Mouse (Mus musculus) liver, postnatal 0 days (tissue): ENCODE measurements at regions not wholly inside any gene's neighbourhood (a gene's known extent, or its start where the extent isn't known, plus 50 kb on each side); places are given as distances from the start of the nearest gene placed in this dataset.
"Not testable (repeated sequence)": the region's sequence is repeated elsewhere in the genome, so short reads cannot be mapped to it uniquely, and the experiment has no call there.

Experiments
- ATAC-seq: fragments of 200-750 bp; cut with Nextera tagmentation; 2 replicates; pipeline ENCODE4 v1.8.0; 2017; ENCODE audit warnings: mild to moderate bottlenecking, moderate library complexity
- DNase-seq: peaks from one replicate; pipeline ENCODE4 v3.0.0-alpha.2; 2016
- H3K27ac ChIP-seq: fragments of 300-500 bp; sonication (generic); 2 replicates; pipeline ENCODE4 v1.5.1; 2014; ENCODE audit warnings: antibody characterized with exemption, moderate library complexity, mild to moderate bottlenecking, low read depth
- H3K27me3 ChIP-seq: fragments of 300-500 bp; sonication (generic); 2 replicates; pipeline ENCODE4 v1.6.1; 2014; ENCODE audit warnings: low read length, control low read depth, mixed read lengths; ENCODE audit not compliant: insufficient read depth
- H3K36me3 ChIP-seq: fragments of 300-500 bp; sonication (generic); replicated peaks from 2 replicates; pipeline ENCODE4 v1.6.1; 2014; ENCODE audit warnings: mild to moderate bottlenecking, control low read depth, low read length, moderate library complexity, mixed read lengths; ENCODE audit not compliant: insufficient read depth
- H3K4me1 ChIP-seq: fragments of 300-500 bp; sonication (generic); 2 replicates; pipeline ENCODE4 v1.6.1; 2014; ENCODE audit warnings: antibody characterized with exemption, mild to moderate bottlenecking, control low read depth; ENCODE audit not compliant: insufficient read depth
- H3K4me2 ChIP-seq: fragments of 300-500 bp; sonication (generic); 2 replicates; pipeline ENCODE4 v1.6.1; 2014; ENCODE audit warnings: low read depth, mild to moderate bottlenecking, low read length, moderate library complexity, mixed read lengths
- H3K4me3 ChIP-seq: fragments of 300-500 bp; sonication (generic); 2 replicates; pipeline ENCODE4 v1.5.1; 2014; ENCODE audit warnings: low read depth, low read length
- H3K9ac ChIP-seq: fragments of 300-500 bp; sonication (generic); replicated peaks from 2 replicates; pipeline ENCODE4 v1.6.1; 2014; ENCODE audit warnings: mild to moderate bottlenecking, moderate library complexity
- H3K9me3 ChIP-seq: fragments of 300-500 bp; sonication (generic); 2 replicates; pipeline ENCODE4 v1.6.1; 2016; ENCODE audit warnings: mild to moderate bottlenecking, control low read depth, low read length, mixed read lengths
- CTCF ChIP-seq: sonication (generic); IDR thresholded peaks from 2 replicates; pipeline ENCODE4 v1.5.1; 2016; ENCODE audit warnings: antibody characterized with exemption, low read depth
- EP300 ChIP-seq: IDR thresholded peaks from 2 replicates; pipeline ENCODE4 v1.6.1; 2016; ENCODE audit warnings: antibody characterized with exemption, low read depth, mild to moderate bottlenecking
- WGBS: fragments of 180-500 bp; shearing (Covaris S2); extraction: QIAGEN DNeasy Blood & Tissue Kit; methylation state at CpG from one replicate; pipeline ENCODE4 v1.1.7; 2014; ENCODE audit not compliant: insufficient replicate concordance; 5-methylcytosine and 5-hydroxymethylcytosine counted together

DNA sequence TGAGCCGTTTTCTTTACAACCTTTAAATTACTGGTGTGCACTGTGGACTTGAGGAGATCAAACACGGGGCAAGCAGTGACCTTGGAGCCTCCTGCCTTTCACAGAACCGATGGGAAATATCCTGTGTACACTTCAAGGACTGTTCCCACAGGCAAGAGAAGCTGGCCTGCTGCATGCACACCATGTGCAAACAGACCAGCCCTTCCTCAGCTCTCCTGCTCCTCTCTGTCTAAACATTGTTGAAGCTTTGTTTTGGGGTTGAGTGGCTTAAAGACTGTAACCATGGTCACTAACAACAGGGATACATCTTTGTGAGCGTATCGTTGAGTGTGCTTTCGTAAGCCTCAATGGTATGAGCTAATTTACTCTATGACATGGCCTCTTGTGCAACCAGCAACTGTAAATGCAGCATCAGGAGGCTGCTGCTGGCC is 50.2 kb upstream of the Agps start:
- Histone ChIP-seq H3K4me3 (no peak overlapping the region), H3K9ac (no peak overlapping the region), H3K27me3 (no peaks in the 10 kb centered on the region), H3K4me1 (peaks cover 7% of the 10 kb centered on the region), H3K36me3 (no peaks in the 10 kb centered on the region), H3K27ac (0 out of 2 replicates have a peak overlapping the region, but pooled peaks have one; percentile 8), H3K4me2 (no peak overlapping the region), H3K9me3 (no peaks in the 10 kb centered on the region)
- ATAC-seq, result peak; percentile 57
- 34% methylated on average over 6 of the region's 6 CpGs for WGBS
- TF ChIP-seq EP300 (no peak), CTCF (no peak)
- no peak for DNase-seq

- peak; percentile 81 for TF ChIP-seq CTCF
- no peak for TF ChIP-seq EP300
- Histone ChIP-seq H3K4me2 (no peak overlapping the region), H3K9me3 (no peaks in the 10 kb centered on the region), H3K27me3 (no peaks in the 10 kb centered on the region), H3K36me3 (no peaks in the 10 kb centered on the region), H3K9ac (no peak overlapping the region), H3K27ac (no peak overlapping the region), H3K4me3 (no peak overlapping the region), H3K4me1 (peaks cover 14% of the 10 kb centered on the region)
- DNase-seq (no peak), ATAC-seq (peak; percentile 40)
- 3% methylated on average over 3 of the region's 3 CpGs for WGBS
These were observed 50.9 kb upstream of the Agps start for GRCm38 (mm10) chr2:75781078-75781477.

DNA sequence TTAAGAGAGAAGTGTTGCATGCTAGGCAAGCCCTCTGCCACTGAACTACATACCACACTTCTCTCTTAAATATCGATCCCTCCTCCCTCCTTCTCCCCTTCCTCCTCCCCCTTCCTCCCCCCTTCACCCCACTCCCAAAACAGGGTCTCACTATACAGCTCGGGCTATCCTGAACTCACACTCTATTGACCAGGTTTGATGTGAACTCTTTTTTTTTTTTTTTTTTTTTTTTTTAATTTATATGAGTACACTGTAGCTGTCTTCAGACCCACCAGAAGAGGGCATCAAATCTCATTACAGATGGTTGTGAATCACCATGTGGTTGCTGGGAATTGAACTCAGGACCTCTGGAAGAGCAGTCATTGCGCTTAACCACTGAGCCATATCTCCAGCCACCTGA is 53.3 kb upstream of the Agps start:
- DNase-seq, ATAC-seq, H3K27me3 ChIP-seq, H3K4me2 ChIP-seq, H3K27ac ChIP-seq, H3K36me3 ChIP-seq, H3K4me3 ChIP-seq, H3K9ac ChIP-seq, H3K9me3 ChIP-seq: not testable (repeated sequence)
- 75% methylated on average over 3 of the region's 3 CpGs for WGBS
- H3K4me1 ChIP-seq, result peaks cover 16% of the 10 kb centered on the region
- TF ChIP-seq CTCF, result 0 out of 2 replicates have a peak, but pooled peaks have one; percentile 2

DNA sequence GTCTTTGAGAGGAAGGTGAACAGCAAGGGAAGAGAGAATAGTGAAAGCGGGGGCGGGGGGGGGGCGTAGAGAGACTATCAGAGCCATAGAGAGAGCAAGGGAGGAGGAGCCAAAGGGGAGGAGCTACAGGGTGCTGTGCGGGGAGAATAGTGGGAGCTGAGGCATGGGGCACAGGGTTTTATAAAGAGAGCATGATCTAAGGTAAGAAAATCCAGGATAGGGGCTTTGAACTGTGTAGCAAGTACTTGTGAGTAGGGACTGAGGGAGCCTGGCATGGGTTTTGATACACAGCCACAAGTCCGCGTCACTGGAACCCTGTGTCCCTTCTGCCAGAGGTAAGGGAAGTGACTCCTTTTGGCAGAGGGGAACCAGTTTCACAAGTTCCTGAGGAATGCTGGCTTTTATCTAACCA is 54.9 kb upstream of the Agps start:
- Histone ChIP-seq H3K36me3 (no peaks in the 10 kb centered on the region), H3K27ac (peak overlapping the region; percentile 20; the same call in 1 of the 2 replicates), H3K4me3 (peak overlapping the region; percentile 19), H3K9ac (peak overlapping the region; percentile 28), H3K27me3 (no peaks in the 10 kb centered on the region), H3K4me2 (peak overlapping the region; percentile 60), H3K9me3 (no peaks in the 10 kb centered on the region), H3K4me1 (peaks cover 28% of the 10 kb centered on the region)
- ATAC-seq (peak; percentile 68), DNase-seq (peak; percentile 69)
- no peak for TF ChIP-seq CTCF
- TF ChIP-seq EP300, result no peak
- 5% methylated on average over 5 of the region's 6 CpGs for WGBS

GRCm38 (mm10) chr2:75776533-75776932 is 55.4 kb upstream of the Agps start:
- Histone ChIP-seq H3K27me3 (no peaks in the 10 kb centered on the region), H3K4me1 (peaks cover 29% of the 10 kb centered on the region), H3K36me3 (no peaks in the 10 kb centered on the region), H3K27ac (0 out of 2 replicates have a peak overlapping the region, but pooled peaks have one; percentile 20), H3K4me2 (peak overlapping the region; percentile 60), H3K9me3 (no peaks in the 10 kb centered on the region), H3K4me3 (peak overlapping the region; percentile 19), H3K9ac (peak overlapping the region; percentile 28)
- 8% methylated on average over 12 of the region's 12 CpGs for WGBS
- no peak for DNase-seq
- TF ChIP-seq EP300 (no peak), CTCF (no peak)
- ATAC-seq, result no peak

DNA sequence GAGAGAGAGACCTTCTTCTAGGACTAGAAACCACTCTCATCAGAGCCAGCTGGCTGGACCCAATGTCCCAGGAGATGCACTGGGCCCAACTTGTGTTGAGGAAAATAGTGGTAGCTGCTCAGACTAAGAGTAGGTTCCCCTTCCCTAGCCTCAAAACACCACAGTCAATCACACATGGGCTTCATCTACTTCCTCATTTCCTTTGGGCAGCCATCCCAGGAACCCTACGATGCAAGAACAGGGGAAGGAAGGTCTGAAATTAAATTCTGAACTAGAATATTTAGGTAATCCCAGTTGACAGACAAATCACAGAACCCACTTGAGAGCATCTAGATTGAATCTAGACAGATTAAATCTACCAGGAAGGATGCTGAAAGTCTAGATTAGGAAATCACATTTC is 56.8 kb upstream of the Agps start:
- H3K4me2 ChIP-seq, result no peak overlapping the region
- H3K4me1 ChIP-seq, result peaks cover 35% of the 10 kb centered on the region
- TF ChIP-seq EP300, result no peak
- no peak for TF ChIP-seq CTCF
- H3K9me3 ChIP-seq, result no peaks in the 10 kb centered on the region
- no peak overlapping the region for H3K27ac ChIP-seq
- DNase-seq (no peak), ATAC-seq (no peak)
- no peaks in the 10 kb centered on the region for H3K36me3 ChIP-seq
- H3K9ac ChIP-seq, result no peak overlapping the region
- no peaks in the 10 kb centered on the region for H3K27me3 ChIP-seq
- WGBS, result 27% methylated on average over 1 of the region's 1 CpGs
- no peak overlapping the region for H3K4me3 ChIP-seq

DNA sequence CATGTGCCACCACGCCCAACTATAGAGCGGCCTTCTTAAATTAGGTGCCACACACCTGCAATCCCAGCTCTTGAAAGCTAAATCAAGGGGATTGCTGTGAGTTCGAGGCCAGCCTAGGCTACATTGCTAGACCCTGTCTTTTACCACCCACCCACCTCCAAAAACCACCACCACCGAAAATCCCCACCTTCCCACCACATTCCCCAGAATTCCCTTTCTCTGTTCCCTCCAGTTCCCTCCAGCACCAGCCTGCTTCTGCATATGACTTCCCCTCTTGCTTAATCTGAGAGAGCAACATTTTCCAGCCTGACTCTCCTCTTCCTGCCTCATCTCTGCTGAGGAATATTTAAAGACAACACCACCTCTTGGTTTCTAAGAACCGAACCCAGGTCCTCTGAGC is 58.5 kb upstream of the Agps start:
- DNase-seq (no peak), ATAC-seq (no peak)
- TF ChIP-seq EP300 (peak; percentile 23; the same call in 1 of the 2 replicates), CTCF (no peak)
- Histone ChIP-seq H3K27ac (no peak overlapping the region; the same call in 1 of the 2 replicates), H3K9me3 (no peaks in the 10 kb centered on the region), H3K4me2 (no peak overlapping the region), H3K9ac (no peak overlapping the region), H3K36me3 (no peaks in the 10 kb centered on the region), H3K4me3 (no peak overlapping the region), H3K4me1 (peaks cover 42% of the 10 kb centered on the region), H3K27me3 (no peaks in the 10 kb centered on the region)
- 66% methylated on average over 5 of the region's 5 CpGs for WGBS
